Mouse (Mus musculus): ENCODE measurements around the gene Shisal2a.

- TF ChIP-seq CTCF (IDR thresholded peaks at IDR 0.05; ENCODE audit: low read depth) (no peak), EP300 (IDR thresholded peaks at IDR 0.05; ENCODE audit: low read depth) (no peak)
These were observed 20.6 kb downstream of the Shisal2a start for GRCm38 (mm10) chr4:108362321-108363261.

Measured in liver, embryonic 14.5 days (tissue).